Mouse (Mus musculus) midbrain, embryonic 15.5 days (tissue): ENCODE results near the gene Peli2. TPM values are rescaled to one million over a fixed set of nuclear protein-coding genes. Genes with fewer than 3 reads are reported as not detected.

Experiments
- ATAC-seq: fragments of 200-750 bp; cut with Nextera tagmentation; replicated peaks from 2 replicates; pipeline ENCODE4 v1.8.0; 2017; ENCODE audit warnings: moderate TSS enrichment
- H3K27ac ChIP-seq: fragments of 300-500 bp; sonication (generic); 2 replicates; pipeline ENCODE4 v1.5.1; 2015; ENCODE audit warnings: mild to moderate bottlenecking, inconsistent platforms
- H3K27me3 ChIP-seq: fragments of 300-500 bp; sonication (generic); replicated peaks from 2 replicates; pipeline ENCODE4 v1.6.1; 2015; ENCODE audit warnings: inconsistent platforms
- H3K36me3 ChIP-seq: fragments of 300-500 bp; sonication (generic); replicated peaks from 2 replicates; pipeline ENCODE4 v1.6.1; 2015; ENCODE audit warnings: inconsistent platforms
- H3K4me1 ChIP-seq: fragments of 300-500 bp; sonication (generic); 2 replicates; pipeline ENCODE4 v1.6.1; 2015; ENCODE audit warnings: inconsistent platforms
- H3K4me2 ChIP-seq: fragments of 300-500 bp; sonication (generic); 2 replicates; pipeline ENCODE4 v1.6.1; 2015; ENCODE audit warnings: inconsistent platforms, mild to moderate bottlenecking, moderate library complexity
- H3K4me3 ChIP-seq: fragments of 300-500 bp; sonication (generic); 2 replicates; pipeline ENCODE4 v1.5.1; 2015; ENCODE audit warnings: mild to moderate bottlenecking, inconsistent platforms
- H3K9ac ChIP-seq: fragments of 300-500 bp; sonication (generic); 2 replicates; pipeline ENCODE4 v1.6.1; 2015; ENCODE audit warnings: mild to moderate bottlenecking, inconsistent platforms
- H3K9me3 ChIP-seq: fragments of 300-500 bp; sonication (generic); 2 replicates; pipeline ENCODE4 v1.6.1; 2016; ENCODE audit warnings: inconsistent platforms
- WGBS: fragments of 180-500 bp; shearing (Covaris S2); methylation state at CpG from one replicate; pipeline ENCODE4 v1.1.7; 2015; ENCODE audit warnings: mixed read lengths; 5-methylcytosine and 5-hydroxymethylcytosine counted together
- polyA plus RNA-seq: library from polyadenylated mRNA; unstranded; fragments of >200 nt; fragmentation: Nextera tagmentation; extraction: Ambion mirVana; gene quantifications from 2 replicates; pipeline ENCODE4 v1.2.1, GENCODE M21; 2015

Gene Peli2
- polyA plus RNA-seq, 1 experiment from 2014 or later = 8.5 TPM

GRCm38 (mm10) chr14:48324460-48324850 lies 203.8 kb downstream of the Peli2 start:
- WGBS = 83% methylated on average over 4 of the region's 4 CpGs
- ATAC-seq = no peak
- Histone ChIP-seq H3K9me3 (no peaks in the 10 kb centered on the region), H3K4me3 (no peak overlapping the region), H3K27me3 (no peaks in the 10 kb centered on the region), H3K4me2 (peak overlapping the region; percentile 17; the same call in 1 of the 2 replicates), H3K36me3 (no peaks in the 10 kb centered on the region), H3K4me1 (no peaks in the 10 kb centered on the region), H3K9ac (no peak overlapping the region), H3K27ac (no peak overlapping the region)

GRCm38 (mm10) chr14:48327746-48328145 lies 207.1 kb downstream of the Peli2 start:
- H3K4me1 ChIP-seq = peaks cover 8% of the 10 kb centered on the region; the same call in 1 of the 2 replicates
- no peak overlapping the region for H3K9ac ChIP-seq
- H3K27me3 ChIP-seq = 0 out of 2 replicates have a peak, but pooled peaks cover 2% of the 10 kb centered on the region
- no peak for ATAC-seq
- no peaks in the 10 kb centered on the region for H3K36me3 ChIP-seq
- 74% methylated on average over 3 of the region's 3 CpGs for WGBS
- no peaks in the 10 kb centered on the region for H3K9me3 ChIP-seq
- H3K4me2 ChIP-seq = no peak overlapping the region
- H3K27ac ChIP-seq = no peak overlapping the region
- H3K4me3 ChIP-seq = no peak overlapping the region

GRCm38 (mm10) chr14:48329716-48330365 lies 209.2 kb downstream of the Peli2 start:
- ATAC-seq = no peak
- Histone ChIP-seq H3K4me3 (no peak overlapping the region), H3K27ac (no peak overlapping the region), H3K36me3 (no peaks in the 10 kb centered on the region), H3K9me3 (no peaks in the 10 kb centered on the region), H3K4me2 (no peak overlapping the region), H3K27me3 (0 out of 2 replicates have a peak, but pooled peaks cover 2% of the 10 kb centered on the region), H3K9ac (no peak overlapping the region), H3K4me1 (peaks cover 14% of the 10 kb centered on the region; the same call in 1 of the 2 replicates)
- WGBS = 91% methylated on average over 12 of the region's 12 CpGs
